Mouse (Mus musculus) layer of hippocampus, adult 8-10 months (tissue): ENCODE measurements at regions not wholly inside any gene's neighbourhood (a gene's known extent, or its start where the extent isn't known, plus 50 kb on each side); places are given as distances from the start of the nearest gene placed in this dataset.

Experiments
- DNase-seq, 2 experiments: peaks; one replicate each; pipeline ENCODE4 v3.0.0; 2022; ENCODE audit warnings: low spot score in 2 of 2

DNA sequence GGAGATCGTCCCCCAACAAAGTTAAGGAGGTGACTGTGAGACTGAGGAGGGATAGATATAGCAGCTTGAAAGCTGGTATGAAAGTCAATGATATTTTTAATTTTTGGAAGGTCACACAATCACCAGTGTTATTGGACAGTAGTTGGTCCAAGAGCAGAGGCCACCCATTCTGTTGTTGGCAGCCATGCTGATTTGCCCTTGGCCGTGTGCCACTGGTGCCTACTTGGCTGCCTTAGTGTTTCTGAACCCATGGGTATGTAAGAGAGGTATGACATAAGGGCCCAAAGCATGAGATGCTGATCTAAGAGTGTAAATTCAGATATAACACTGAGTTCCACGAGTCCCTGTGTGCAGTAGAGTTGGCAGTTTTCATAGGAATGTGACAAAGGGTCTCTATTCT lies 153.7 kb downstream of the Pax1 start:
- DNase-seq: no peak

DNA sequence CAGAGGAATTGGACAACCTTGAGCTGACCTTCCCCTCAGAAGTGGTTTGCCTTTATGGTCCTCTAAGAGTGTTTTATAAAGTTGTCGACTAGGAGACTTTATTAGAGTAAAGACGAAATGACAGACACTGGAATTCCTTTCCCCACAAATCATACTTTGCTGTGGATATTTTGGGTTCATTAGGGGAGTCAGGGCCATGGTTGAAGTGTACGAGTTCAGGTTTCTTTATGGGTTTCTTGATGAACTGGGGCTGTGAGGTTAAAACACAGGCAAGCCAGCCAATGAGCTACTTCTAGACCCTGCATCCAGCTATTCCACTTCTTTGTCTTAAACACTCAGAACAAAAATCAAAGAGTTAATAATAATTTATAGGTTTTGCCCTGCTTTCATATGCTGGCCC lies 153.0 kb downstream of the Pax1 start:
- DNase-seq: no peak

DNA sequence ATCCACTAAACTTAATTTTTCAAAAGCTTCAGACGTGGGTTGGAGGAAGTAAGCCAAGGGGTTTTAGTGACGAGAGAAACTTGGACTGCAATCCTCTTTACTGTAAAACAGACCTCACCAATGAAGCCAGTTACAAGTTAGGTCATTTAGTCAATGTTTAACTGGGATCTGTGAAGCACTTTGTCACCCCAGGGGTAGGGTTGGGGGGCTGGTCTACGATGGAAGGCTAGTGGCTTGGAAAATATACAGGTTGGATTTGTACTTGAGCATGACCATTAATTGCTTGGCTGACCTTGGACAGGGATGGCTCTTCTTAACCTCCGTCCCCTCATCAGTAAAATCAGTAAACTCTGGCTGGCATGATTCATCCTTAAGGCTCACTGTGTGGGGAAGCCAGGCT lies 142.2 kb downstream of the Pax1 start:
- no peak for DNase-seq

DNA sequence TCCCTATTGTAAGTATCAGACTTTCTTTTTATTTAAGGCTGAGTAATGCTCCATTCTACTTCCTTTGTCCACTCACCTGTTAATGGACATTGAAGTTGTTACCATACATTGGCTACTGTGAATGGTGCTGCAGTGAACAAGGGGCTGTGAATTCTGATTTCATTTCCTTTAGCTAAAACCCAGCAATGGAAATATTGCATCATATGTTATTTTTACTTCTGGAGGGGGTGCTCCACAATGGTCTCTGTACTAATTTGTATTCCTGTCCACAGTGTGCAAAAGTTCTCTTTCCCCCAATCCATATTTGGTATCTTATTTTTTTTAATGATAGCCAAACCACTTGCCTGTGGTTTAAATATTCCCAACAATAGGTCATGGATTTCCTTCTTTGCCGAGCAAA lies 137.0 kb downstream of the Pax1 start:
- no peak for DNase-seq

DNA sequence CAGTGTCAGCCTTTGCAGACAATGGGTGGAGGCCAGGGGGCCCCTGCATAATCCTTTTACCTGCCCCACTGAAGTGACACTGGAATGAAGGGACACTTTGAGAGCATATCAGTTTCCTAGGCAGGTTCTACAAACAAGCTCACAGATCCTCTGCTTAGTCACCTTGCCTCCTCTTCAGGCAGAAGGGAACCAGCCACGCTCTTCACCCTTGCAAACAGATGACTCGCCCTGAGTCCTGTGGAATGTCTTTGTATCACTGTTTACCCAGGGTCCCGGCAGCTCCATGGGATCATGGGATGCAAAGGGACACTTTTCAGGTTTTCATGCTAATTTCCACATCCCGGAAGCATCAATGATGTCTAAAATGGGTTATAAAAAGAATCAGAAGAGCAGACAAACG lies 94.2 kb downstream of the Pax1 start:
- no peak for DNase-seq

DNA sequence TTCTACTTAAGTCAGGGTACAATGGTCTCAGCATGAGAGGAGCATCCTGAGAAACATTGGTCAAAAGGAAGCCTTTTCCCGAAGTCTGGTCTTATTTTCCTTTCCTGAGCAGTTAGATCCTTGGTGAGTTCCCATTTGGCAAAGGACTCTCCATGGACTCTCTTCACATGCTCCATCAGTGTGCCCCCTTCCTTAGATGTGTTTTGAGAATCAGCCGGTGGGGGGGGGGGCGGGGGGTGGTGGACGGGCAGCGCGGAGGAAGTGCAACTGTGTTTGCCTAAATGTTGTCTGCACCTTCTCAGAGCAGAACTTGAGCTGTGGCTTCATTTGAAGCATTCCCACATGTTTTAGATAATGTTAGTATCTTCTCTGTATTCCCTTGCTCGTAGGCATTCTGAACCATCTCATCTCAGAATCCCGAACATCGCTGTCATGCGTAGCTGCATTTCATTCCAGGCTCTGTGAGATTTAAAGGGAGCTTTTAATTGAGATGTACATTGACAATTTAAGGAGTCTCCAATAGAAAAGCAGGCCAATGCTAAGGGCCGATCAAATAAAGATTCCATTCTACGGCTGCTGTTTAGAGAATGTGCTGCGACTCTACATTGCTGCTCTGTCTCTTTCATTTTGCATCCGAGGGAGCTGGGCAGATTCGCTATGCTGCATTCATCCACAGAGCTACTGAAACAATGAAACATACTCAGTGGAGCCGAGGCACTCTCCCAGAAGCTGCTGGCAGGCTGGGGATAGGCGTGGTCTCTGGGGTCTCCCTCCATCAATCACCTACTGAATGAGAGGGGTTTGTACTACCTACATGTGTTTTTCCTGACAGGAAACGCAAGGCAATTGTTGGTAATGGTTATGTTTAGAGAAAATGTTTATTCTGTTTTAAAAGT lies 92.9 kb downstream of the Pax1 start:
- peak; percentile 11 to 24 for DNase-seq
